In genomic region chr14:78292687-78293086, GRCm38 (mm10) we compare ENCODE assay signal across 17 mouse cellular contexts. TPM values are rescaled to one million over a fixed set of nuclear protein-coding genes. Genes with fewer than 3 reads are reported as not detected.
DNase-seq lines count a peak whose midpoint lies in the region; ATAC-seq and TF ChIP-seq lines count a peak whose summit lies in the region.
"Had no signal": no experiment of that assay in that cellular context is flagged by ENCODE, and none has a peak within 500 bp of the region (broad histone marks: within the 10 kb centered on the region; RNA-seq: fewer than 3 reads in every experiment).

No protein-coding gene starts in this region.

- H3K27ac ChIP-seq in hindbrain, postnatal 0 days: no peak overlapping the region
- no peak overlapping the region for H3K27ac ChIP-seq in hindbrain, embryonic 10.5 days
- no peak overlapping the region for H3K27ac ChIP-seq in midbrain, postnatal 0 days (ENCODE audit: low read depth, low read length)
- H3K27ac ChIP-seq in midbrain, embryonic 16.5 days (ENCODE audit: low read length): no peak overlapping the region
- H3K27ac ChIP-seq: embryonic facial prominence, embryonic 10.5 days; limb, embryonic 13.5 days had no signal

- no peaks in the 10 kb centered on the region for H3K9me3 ChIP-seq in hindbrain, postnatal 0 days (ENCODE audit: low read length)
- H3K9me3 ChIP-seq in hindbrain, embryonic 10.5 days: no peaks in the 10 kb centered on the region; the same call in 1 of the 2 replicates
- H3K9me3 ChIP-seq in midbrain, postnatal 0 days (ENCODE audit: low read length): no peaks in the 10 kb centered on the region
- H3K9me3 ChIP-seq in midbrain, embryonic 16.5 days (replicated peaks; ENCODE audit: control insufficient read depth, low read length, poor library complexity, severe bottlenecking): 0 out of 2 replicates have a peak, but pooled peaks cover 2% of the 10 kb centered on the region
- H3K9me3 ChIP-seq: embryonic facial prominence, embryonic 10.5 days had no signal

- POLR2A ChIA-PET in Patski (lab: Charles Lee): no interaction called here

- TF ChIP-seq CTCF in hindbrain, postnatal 0 days (IDR thresholded peaks at IDR 0.05; ENCODE audit: low read depth): peak; percentile 45
- TF ChIP-seq CTCF in midbrain, postnatal 0 days (IDR thresholded peaks at IDR 0.05): peak; percentile 41
- TF ChIP-seq CTCF in Patski (IDR thresholded peaks at IDR 0.05): peak; percentile 38

- in situ Hi-C loops in Patski (cut with MboI; ENCODE audit: low pct_unique_long_range_greater_than_20kb): no loop called here

- ATAC-seq in hindbrain, postnatal 0 days: no peak
- ATAC-seq in midbrain, postnatal 0 days (ENCODE audit: low FRiP score): no peak
- ATAC-seq in midbrain, embryonic 16.5 days: no peak
- ATAC-seq in Patski: no peak
- no peak for ATAC-seq in erythroid progenitor cell, adult 5-6 weeks (replicated peaks; ENCODE audit: low FRiP score, poor library complexity, severe bottlenecking)

- CTCF ChIA-PET in Patski (lab: Charles Lee): interaction anchor here (3.2 kb wide), 1 partner anchor 9 kb away, joined by 14 read pairs; no protein-coding TSS in a partner anchor

- H3K4me3 ChIP-seq in hindbrain, postnatal 0 days (ENCODE audit: low read length): no peak overlapping the region
- no peak overlapping the region for H3K4me3 ChIP-seq in hindbrain, embryonic 10.5 days
- no peak overlapping the region for H3K4me3 ChIP-seq in midbrain, postnatal 0 days (ENCODE audit: low read depth, low read length)
- H3K4me3 ChIP-seq in midbrain, embryonic 16.5 days (ENCODE audit: low read depth, low read length): no peak overlapping the region
- H3K4me3 ChIP-seq: embryonic facial prominence, embryonic 10.5 days; limb, embryonic 13.5 days had no signal

- H3K36me3 ChIP-seq in hindbrain, postnatal 0 days (ENCODE audit: insufficient read depth, low read length): no peaks in the 10 kb centered on the region
- no peaks in the 10 kb centered on the region for H3K36me3 ChIP-seq in hindbrain, embryonic 10.5 days
- H3K36me3 ChIP-seq in midbrain, postnatal 0 days (ENCODE audit: insufficient read depth, low read length): no peaks in the 10 kb centered on the region
- no peaks in the 10 kb centered on the region for H3K36me3 ChIP-seq in midbrain, embryonic 16.5 days (ENCODE audit: control insufficient read depth, insufficient read depth, low read length)
- H3K36me3 ChIP-seq: embryonic facial prominence, embryonic 10.5 days; limb, embryonic 13.5 days had no signal

- no peaks in the 10 kb centered on the region for H3K27me3 ChIP-seq in hindbrain, postnatal 0 days (ENCODE audit: insufficient read depth, low read length)
- H3K27me3 ChIP-seq in hindbrain, embryonic 10.5 days (ENCODE audit: insufficient read depth, poor library complexity, severe bottlenecking): peaks cover 29% of the 10 kb centered on the region
- H3K27me3 ChIP-seq in midbrain, postnatal 0 days (ENCODE audit: insufficient read depth, low read length): no peaks in the 10 kb centered on the region; the same call in 1 of the 2 replicates
- peaks cover 6% of the 10 kb centered on the region; the same call in 1 of the 2 replicates for H3K27me3 ChIP-seq in midbrain, embryonic 16.5 days (ENCODE audit: control insufficient read depth, insufficient read depth, low read depth, low read length)
- H3K27me3 ChIP-seq in Patski: no peaks in the 10 kb centered on the region

- DNase-seq in hindbrain, postnatal 0 days (ENCODE audit: low spot score): no peak
- no peak for DNase-seq in hindbrain, embryonic 10.5 days (ENCODE audit: low spot score)
- DNase-seq in midbrain, postnatal 0 days (ENCODE audit: low spot score): no peak
- DNase-seq in Patski (ENCODE audit: low read depth, low spot score): no peak
- peak; percentile 24 for DNase-seq in thymus, postnatal 25 days
- DNase-seq in right cerebral cortex, adult 2 months (ENCODE audit: low spot score in 2 of 2): no peak
- DNase-seq: adrenal gland, postnatal 14 days; cerebellum, postnatal 10 days; heart, postnatal 10 days; kidney, postnatal 25 days had no signal

- H3K4me2 ChIP-seq in hindbrain, postnatal 0 days (ENCODE audit: low read depth, low read length): no peak overlapping the region
- no peak overlapping the region for H3K4me2 ChIP-seq in midbrain, postnatal 0 days (ENCODE audit: low read depth, low read length, poor library complexity, severe bottlenecking)
- H3K4me2 ChIP-seq in midbrain, embryonic 16.5 days (ENCODE audit: low read length): no peak overlapping the region
- H3K4me2 ChIP-seq: limb, embryonic 13.5 days; midbrain, embryonic 11.5 days had no signal

- WGBS in hindbrain, postnatal 0 days: 95% methylated on average over 7 of the region's 7 CpGs
- WGBS in hindbrain, embryonic 10.5 days: 94% methylated on average over 7 of the region's 7 CpGs
- WGBS in midbrain, postnatal 0 days: 93% methylated on average over 7 of the region's 7 CpGs
- WGBS in midbrain, embryonic 16.5 days: 92% methylated on average over 7 of the region's 7 CpGs

- no peak overlapping the region for H3K9ac ChIP-seq in hindbrain, postnatal 0 days (replicated peaks; ENCODE audit: low read length)
- no peak overlapping the region for H3K9ac ChIP-seq in midbrain, postnatal 0 days (replicated peaks; ENCODE audit: low read length, poor library complexity, severe bottlenecking)
- H3K9ac ChIP-seq in midbrain, embryonic 16.5 days (ENCODE audit: low read depth, low read length): no peak overlapping the region
- H3K9ac ChIP-seq: limb, embryonic 13.5 days had no signal

- peaks cover 4% of the 10 kb centered on the region; the same call in 1 of the 2 replicates for H3K4me1 ChIP-seq in hindbrain, postnatal 0 days (ENCODE audit: insufficient read depth, low read length)
- peaks cover 17% of the 10 kb centered on the region for H3K4me1 ChIP-seq in hindbrain, embryonic 10.5 days (replicated peaks)
- no peaks in the 10 kb centered on the region; the same call in 1 of the 2 replicates for H3K4me1 ChIP-seq in midbrain, postnatal 0 days (ENCODE audit: insufficient read depth, low read length)
- H3K4me1 ChIP-seq in midbrain, embryonic 16.5 days (ENCODE audit: control insufficient read depth, insufficient read depth, low read length): peaks cover 9% of the 10 kb centered on the region
- H3K4me1 ChIP-seq: limb, embryonic 13.5 days had no signal

RNA-seq across cellular contexts. Expression of gene Tnfsf11, which starts 15.2 kb away (rescaled TPM):
- total RNA-seq in hindbrain, postnatal 0 days (2014; rRNA removed): not detected in 2 replicates
- polyA plus RNA-seq in hindbrain, postnatal 0 days (2015; fragmentation: Nextera tagmentation; extraction: Ambion mirVana): not detected in 2 replicates
- 0.07 TPM in 1 of 2 replicates, not detected in the other for polyA plus RNA-seq in hindbrain, embryonic 10.5 days (2016; fragmentation: Nextera tagmentation; extraction: Ambion mirVana)
- 0.22 and 0.38 TPM in 2 replicates for total RNA-seq in midbrain, postnatal 0 days (2014; rRNA removed)
- 0.14 and 0.21 TPM in 2 replicates for polyA plus RNA-seq in midbrain, postnatal 0 days (2015; fragmentation: Nextera tagmentation; extraction: Ambion mirVana)
- 0.09 TPM in 1 of 2 replicates, not detected in the other for polyA plus RNA-seq in midbrain, embryonic 16.5 days (2015; fragmentation: Nextera tagmentation; extraction: Ambion mirVana)
- not detected for polyA plus RNA-seq in Patski (2021)
- not detected in 2 replicates for total RNA-seq in erythroid progenitor cell, adult 5-6 weeks (2015; ENCODE audit: low replicate concordance)
- 0.91 TPM in 1 of 2 replicates, not detected in the other for total RNA-seq in erythroid progenitor cell, adult 5-6 weeks (2017; ENCODE audit: low replicate concordance)
- total RNA-seq: adrenal gland, postnatal 14 days; heart, adult 8-10 months; heart, postnatal 10 days had no signal
- polyA plus RNA-seq: intestine, embryonic 14.5 days had no signal
